Mouse (Mus musculus) embryonic fibroblast, embryonic 13.5 days (primary cell): Measurements from ENCODE around the gene Mon2. TPM values are rescaled to one million over a fixed set of nuclear protein-coding genes. Genes with fewer than 3 reads are reported as not detected.
"Not testable (repeated sequence)": the region's sequence is repeated elsewhere in the genome, so short reads cannot be mapped to it uniquely, and the experiment has no call there.

Experiments used
- H3K27ac ChIP-seq: 2 replicates; pipeline ENCODE4 v1.5.1; 2012; ENCODE audit warnings: low read length, control low read depth, inconsistent platforms; ENCODE audit not compliant: insufficient read depth
- H3K4me1 ChIP-seq: 2 replicates; pipeline ENCODE4 v1.6.1; 2011; ENCODE audit warnings: low read length; ENCODE audit not compliant: control insufficient read depth, insufficient read depth
- H3K4me3 ChIP-seq: 2 replicates; pipeline ENCODE4 v1.5.1; 2011; ENCODE audit warnings: mild to moderate bottlenecking, control low read depth, low read length; ENCODE audit not compliant: insufficient read depth
- CTCF ChIP-seq: IDR thresholded peaks from 2 replicates; pipeline ENCODE4 v1.5.1; 2011; ENCODE audit warnings: mild to moderate bottlenecking, control low read depth, low read length, moderate library complexity, borderline replicate concordance; ENCODE audit not compliant: insufficient read depth
- POLR2A ChIP-seq: IDR thresholded peaks from 2 replicates; pipeline ENCODE4 v1.6.1; 2011; ENCODE audit warnings: low read depth, mild to moderate bottlenecking, control low read depth, low read length, moderate library complexity
- polyA plus RNA-seq: library from polyadenylated mRNA; stranded (reverse); fragments of >200 nt; gene quantifications from 2 replicates; pipeline ENCODE4 v1.2.4, GENCODE M21; 2011; ENCODE audit warnings: low read depth; ENCODE audit not compliant: missing spikeins, insufficient read length

Mon2 gene
- polyA plus RNA-seq, 1 experiment: 89.2 TPM

DNA sequence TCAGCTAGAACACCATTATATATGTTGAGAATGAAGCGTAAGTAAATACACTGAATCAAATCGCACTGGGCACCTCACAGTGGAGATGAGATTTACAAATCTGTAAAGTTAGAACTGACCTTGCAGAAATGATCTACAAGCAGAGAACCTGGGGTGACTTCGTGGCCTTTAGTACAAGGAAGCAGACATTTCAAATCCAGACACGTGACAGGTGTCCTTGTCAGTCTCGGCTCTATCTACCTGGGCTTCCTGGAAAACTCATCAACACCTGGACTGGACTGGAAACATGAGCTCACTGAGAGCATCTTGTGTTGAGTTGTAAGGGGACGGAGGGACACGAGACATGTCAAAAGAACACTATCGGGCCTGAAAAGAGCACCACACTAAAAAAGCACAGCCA, 44.9 kb downstream of the Mon2 start:
- Histone ChIP-seq H3K4me3 (no peak overlapping the region), H3K27ac (no peak overlapping the region), H3K4me1 (no peaks in the 10 kb centered on the region)
- TF ChIP-seq POLR2A: no peak
- TF ChIP-seq CTCF: no peak

DNA sequence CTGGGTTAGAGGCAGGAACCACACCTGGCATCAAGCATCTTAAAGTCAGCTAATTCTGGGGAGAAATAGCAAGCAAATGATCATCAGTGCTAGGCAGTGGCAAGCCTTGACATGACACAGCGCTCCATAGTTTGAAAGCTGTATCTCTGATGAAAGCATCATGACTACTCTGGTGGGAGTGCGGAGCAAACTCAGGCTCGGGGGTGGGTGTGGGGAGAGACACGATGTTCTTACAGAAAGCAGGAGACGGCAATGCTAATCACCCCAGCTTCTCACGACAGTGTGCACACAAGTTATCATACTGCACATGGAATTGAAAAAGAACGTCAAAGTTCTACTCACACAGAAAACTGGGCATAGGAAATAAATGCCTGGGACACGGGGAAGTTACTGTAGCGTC, 45.7 kb downstream of the Mon2 start:
- no peaks in the 10 kb centered on the region for H3K4me1 ChIP-seq
- H3K4me3 ChIP-seq: no peak overlapping the region
- no peak overlapping the region for H3K27ac ChIP-seq
- TF ChIP-seq POLR2A: no peak
- TF ChIP-seq CTCF: no peak

DNA sequence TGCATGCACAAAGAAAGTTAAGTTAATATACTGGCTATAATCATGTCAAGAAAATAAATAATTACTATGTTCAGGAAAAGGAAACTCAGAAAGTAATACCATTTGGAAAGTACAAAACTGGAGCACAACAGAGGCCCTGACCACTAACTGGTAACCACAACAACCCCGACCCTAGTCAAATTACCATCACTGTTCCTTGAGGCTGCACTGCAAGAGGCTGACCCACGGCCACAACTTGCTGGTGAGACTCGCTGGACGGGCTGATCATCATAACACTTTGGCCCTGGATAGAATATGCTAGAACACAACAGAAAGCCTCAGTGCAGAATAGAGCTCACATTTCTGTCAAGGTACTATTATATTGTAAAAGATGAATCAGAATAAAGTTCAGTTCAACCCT, 47.4 kb downstream of the Mon2 start:
- H3K27ac ChIP-seq: no peak overlapping the region
- TF ChIP-seq POLR2A (no peak), CTCF (no peak)
- no peaks in the 10 kb centered on the region for H3K4me1 ChIP-seq
- no peak overlapping the region for H3K4me3 ChIP-seq

DNA sequence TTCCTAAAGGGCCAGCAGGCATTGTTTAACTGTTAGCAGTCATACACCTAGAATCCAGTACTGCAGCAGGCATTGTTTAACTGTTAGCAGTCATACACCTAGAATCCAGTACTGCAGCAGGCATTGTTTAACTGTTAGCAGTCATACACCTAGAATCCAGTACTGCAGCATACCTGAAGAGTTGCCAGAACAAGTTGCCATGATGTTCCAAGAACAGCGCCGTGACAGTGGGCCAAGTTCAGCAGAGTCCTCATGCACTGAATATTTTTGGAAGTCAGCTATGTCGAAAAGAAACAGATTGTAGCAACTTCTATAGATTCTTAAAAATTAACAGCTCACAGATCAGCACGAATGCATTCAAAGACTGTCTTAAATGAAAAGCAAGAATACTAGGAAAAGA, 49.6 kb downstream of the Mon2 start:
- H3K4me1 ChIP-seq, H3K27ac ChIP-seq, H3K4me3 ChIP-seq: not testable (repeated sequence)

DNA sequence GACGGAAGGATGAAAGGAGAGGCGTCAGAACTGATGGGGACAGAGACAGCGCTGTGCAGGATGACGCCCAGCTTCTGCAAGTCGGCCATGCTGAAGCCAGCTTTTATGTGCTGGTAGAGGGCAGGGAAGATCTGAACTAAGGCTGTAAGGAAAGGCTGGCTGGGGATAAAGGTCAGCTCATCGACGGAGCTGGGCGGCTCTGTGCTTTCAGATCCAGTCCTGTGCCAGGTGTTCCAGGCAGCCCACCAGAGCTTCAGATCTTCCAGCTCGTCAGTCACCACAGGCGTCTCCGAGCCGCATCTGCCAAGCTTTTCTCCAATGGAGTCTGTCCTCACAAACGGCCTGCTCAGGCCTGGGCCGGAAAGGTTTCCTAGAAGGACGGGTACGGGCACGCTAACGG, 62.9 kb downstream of the Mon2 start:
- Histone ChIP-seq H3K4me1 (peaks cover 8% of the 10 kb centered on the region), H3K4me3 (no peak overlapping the region), H3K27ac (no peak overlapping the region)
- TF ChIP-seq CTCF (no peak), POLR2A (no peak)

DNA sequence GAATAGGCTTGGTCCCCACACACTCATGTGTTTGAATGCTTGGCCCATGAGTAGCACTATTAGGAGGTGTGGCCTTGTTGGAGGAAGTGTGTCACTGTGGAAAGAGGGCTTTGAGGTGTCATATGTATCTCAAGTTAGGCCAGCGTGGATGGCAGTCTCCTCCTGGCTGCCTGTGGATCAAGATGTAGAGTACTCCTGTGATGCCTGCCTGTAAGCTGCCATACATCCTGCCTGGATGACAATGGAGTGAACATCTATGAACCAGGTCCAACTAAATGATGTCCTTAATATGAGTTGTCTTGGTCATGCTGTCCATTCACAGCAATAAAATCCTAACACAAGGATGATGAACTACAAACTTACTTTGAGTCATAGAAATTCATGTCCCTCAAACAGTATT, 64.9 kb downstream of the Mon2 start:
- H3K4me3 ChIP-seq: no peak overlapping the region
- TF ChIP-seq CTCF (no peak), POLR2A (peak; percentile 54; the same call in 1 of the 2 replicates)
- peak overlapping the region; percentile 24; the same call in 1 of the 2 replicates for H3K27ac ChIP-seq
- H3K4me1 ChIP-seq: peaks cover 8% of the 10 kb centered on the region

DNA sequence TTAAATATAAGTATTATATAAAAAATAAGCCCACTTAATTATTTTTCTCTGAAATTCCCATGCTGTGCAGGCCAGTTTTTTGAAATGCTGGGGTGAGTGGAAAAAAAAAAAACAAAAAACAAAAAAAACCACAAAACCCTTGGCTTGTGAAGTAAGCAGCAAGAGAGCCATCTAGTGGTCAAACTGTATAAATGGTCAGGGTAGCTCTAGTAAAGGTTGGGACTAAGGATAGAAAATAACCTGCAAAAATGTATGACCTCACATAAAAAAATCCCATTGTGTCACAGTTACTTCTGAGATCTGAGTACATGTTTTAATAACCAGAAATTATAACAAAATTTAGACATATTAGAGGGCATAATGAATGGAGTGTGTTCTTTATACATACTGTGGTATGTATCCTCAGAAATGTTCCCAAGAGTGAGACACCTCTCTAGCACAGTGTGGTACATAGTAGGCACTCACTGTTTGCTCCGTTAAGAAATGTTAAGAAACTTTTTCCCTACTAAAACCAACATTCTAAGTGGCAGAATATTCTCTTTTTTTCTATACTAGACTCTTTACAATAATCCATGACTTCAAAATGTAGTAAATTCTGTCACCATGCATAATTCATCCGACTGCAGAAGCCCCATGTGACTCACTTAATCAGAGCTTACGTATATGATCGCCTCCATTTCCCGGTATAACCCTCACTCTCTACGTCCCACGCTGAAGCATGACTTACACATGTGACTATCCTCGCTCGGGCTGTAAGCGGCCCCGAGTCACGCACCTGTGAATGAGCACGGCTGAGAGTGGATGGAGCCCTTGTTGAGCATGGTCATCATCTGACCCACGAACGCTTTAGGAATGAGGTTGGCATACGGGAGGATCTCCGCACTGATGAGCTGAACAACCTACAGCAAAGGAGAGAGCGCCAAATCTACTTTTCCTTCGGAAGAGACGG, 70.8 kb downstream of the Mon2 start:
- Histone ChIP-seq H3K4me1 (peaks cover 2% of the 10 kb centered on the region; the same call in 1 of the 2 replicates), H3K4me3 (no peak overlapping the region), H3K27ac (no peak overlapping the region)
- TF ChIP-seq CTCF: no peak

DNA sequence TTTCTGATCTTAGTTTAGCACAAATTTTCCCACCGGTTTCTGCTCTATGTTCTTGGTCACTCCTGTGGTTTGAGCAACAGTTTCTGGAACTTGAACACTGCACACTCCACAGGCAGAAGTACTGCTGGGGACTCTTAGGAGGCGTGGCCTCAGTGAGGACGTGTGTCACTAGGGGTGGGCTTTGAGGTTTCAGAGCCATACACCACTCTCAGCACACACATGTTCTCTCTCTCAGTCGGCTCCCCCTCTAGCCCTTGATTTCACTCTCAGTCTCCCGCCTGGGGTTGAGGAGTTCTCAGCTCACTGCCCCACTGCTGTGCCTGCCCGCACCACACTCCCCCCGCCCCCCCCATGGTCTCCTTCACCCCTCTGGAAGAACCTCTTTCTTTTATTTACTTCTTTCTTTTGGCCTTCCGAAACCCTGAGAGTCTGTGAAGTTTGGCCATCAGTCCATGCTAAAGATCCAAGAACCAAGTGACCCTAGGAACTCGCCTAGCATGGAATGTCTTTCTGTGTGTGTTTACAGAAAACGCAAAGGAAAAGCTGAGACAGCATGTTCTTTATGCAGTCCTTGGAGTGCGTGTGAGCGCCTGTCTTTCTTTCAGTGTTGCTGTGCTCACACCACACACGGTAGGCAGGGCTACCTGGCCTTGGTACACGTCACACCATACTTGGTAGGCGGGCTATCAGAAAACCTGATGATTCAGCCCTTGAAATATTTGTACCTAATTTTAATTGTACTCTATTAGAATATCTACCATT, 71.6 kb downstream of the Mon2 start:
- Histone ChIP-seq H3K4me1 (peaks cover 2% of the 10 kb centered on the region; the same call in 1 of the 2 replicates), H3K27ac (no peak overlapping the region), H3K4me3 (no peak overlapping the region)
- no peak for TF ChIP-seq CTCF
- no peak for TF ChIP-seq POLR2A

DNA sequence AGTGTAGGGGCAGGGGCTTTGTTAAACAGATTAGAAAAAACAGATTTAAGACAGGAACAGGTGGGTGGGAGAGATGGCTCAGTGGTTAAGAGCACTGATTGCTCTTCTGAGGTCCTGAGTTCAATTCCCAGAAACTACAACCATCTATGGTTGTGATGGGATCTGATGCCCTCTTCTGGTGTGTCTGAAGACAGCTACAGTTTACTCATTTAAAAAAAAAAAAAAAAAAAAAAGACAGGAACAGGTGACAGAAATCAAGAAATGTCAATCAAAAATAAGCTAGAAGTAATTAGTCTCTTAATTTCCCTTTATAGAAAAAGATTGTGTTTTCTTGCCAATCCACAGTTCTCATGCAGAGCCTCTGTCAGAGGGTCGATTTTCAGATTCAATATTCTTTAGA, 74.3 kb downstream of the Mon2 start:
- H3K27ac ChIP-seq: no peak overlapping the region
- peaks cover 2% of the 10 kb centered on the region; the same call in 1 of the 2 replicates for H3K4me1 ChIP-seq
- no peak overlapping the region for H3K4me3 ChIP-seq
- no peak for TF ChIP-seq POLR2A
- TF ChIP-seq CTCF: no peak

DNA sequence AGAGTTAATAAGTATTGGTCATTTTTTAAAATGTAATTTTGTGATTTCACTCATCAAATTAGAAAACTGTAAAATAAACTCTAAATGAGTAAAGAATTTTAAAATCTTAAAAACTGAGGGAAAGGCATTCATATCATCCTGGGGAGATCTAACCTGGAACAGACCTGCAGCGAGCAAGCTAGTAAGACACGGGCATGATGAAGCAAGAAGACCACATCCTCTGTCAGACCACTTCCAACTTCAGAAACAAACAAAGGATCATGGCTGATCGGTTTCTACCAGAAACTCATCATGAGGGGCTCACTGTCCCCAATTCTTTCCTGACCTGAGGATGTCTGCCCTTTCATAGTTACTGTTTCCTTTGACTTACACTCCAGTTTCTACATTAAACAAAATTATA, 74.9 kb downstream of the Mon2 start:
- no peak for TF ChIP-seq CTCF
- no peak for TF ChIP-seq POLR2A
- peaks cover 2% of the 10 kb centered on the region; the same call in 1 of the 2 replicates for H3K4me1 ChIP-seq
- H3K4me3 ChIP-seq: no peak overlapping the region
- no peak overlapping the region for H3K27ac ChIP-seq
